In genomic region chr6:122532883-122533302, GRCm38 (mm10) we compare ENCODE assay signal across 8 mouse cellular contexts. TPM values are rescaled to one million over a fixed set of nuclear protein-coding genes. Genes with fewer than 3 reads are reported as not detected.
DNase-seq lines count a peak whose midpoint lies in the region; ATAC-seq lines count a peak whose summit lies in the region.

No protein-coding gene starts in this region.

- peaks cover 2% of the 10 kb centered on the region; the same call in 1 of the 2 replicates for H3K4me1 ChIP-seq in midbrain, embryonic 11.5 days (ENCODE audit: control insufficient read depth, insufficient read depth, low read length)

- no peaks in the 10 kb centered on the region for H3K27me3 ChIP-seq in midbrain, embryonic 11.5 days (ENCODE audit: control insufficient read depth, insufficient read depth, low read length)

- H3K9me3 ChIP-seq in midbrain, embryonic 11.5 days (ENCODE audit: control insufficient read depth, low read length), result no peaks in the 10 kb centered on the region

- no peak overlapping the region for H3K4me3 ChIP-seq in midbrain, embryonic 11.5 days (ENCODE audit: low read depth, low read length)

- WGBS in midbrain, embryonic 11.5 days, result 18% methylated on average over 4 of the region's 4 CpGs

- peak; percentile 10 to 37 for DNase-seq in adrenal gland, adult (ENCODE audit: inconsistent age in 2 of 2, low spot score in 1 of 2)
- DNase-seq in adrenal gland, adult 18-20 months (ENCODE audit: low spot score in 2 of 2), result no peak
- peak; percentile 53 for DNase-seq in T-cell, adult 2 months (ENCODE audit: low spot score)
- DNase-seq in gonadal fat pad, adult 2 months (ENCODE audit: low read depth), result peak; percentile 27
- peak; percentile 21 to 56 for DNase-seq in kidney, postnatal 4 days
- no peak for DNase-seq in midbrain, embryonic 11.5 days (ENCODE audit: low spot score, missing footprints)
- no peak for DNase-seq in layer of hippocampus, adult 8-10 months (ENCODE audit: low spot score in 2 of 2)
- DNase-seq in gastrocnemius, adult 8-10 months (ENCODE audit: low spot score in 2 of 2), result no peak

- H3K36me3 ChIP-seq in midbrain, embryonic 11.5 days (ENCODE audit: control insufficient read depth, insufficient read depth, low read length), result no peaks in the 10 kb centered on the region

- peak overlapping the region; percentile 40; the same call in 1 of the 2 replicates for H3K9ac ChIP-seq in midbrain, embryonic 11.5 days (ENCODE audit: low read length)

- H3K27ac ChIP-seq in midbrain, embryonic 11.5 days (ENCODE audit: low read depth, low read length), result no peak overlapping the region

- peak; percentile 76 for ATAC-seq in midbrain, embryonic 11.5 days (ENCODE audit: low FRiP score)

- peak overlapping the region; percentile 29 for H3K4me2 ChIP-seq in midbrain, embryonic 11.5 days

RNA-seq across cellular contexts. Expression of gene Aicda, which starts 20.7 kb away (rescaled TPM):
- total RNA-seq in adrenal gland, adult 18-20 months (2021), result not detected
- not detected in 2 replicates for polyA plus RNA-seq in gonadal fat pad, adult 2 months (2012; rRNA removed)
- not detected in 2 replicates for polyA plus RNA-seq in midbrain, embryonic 11.5 days (2014; fragmentation: Nextera tagmentation; extraction: Ambion mirVana)
- total RNA-seq in layer of hippocampus, adult 8-10 months (2022), result not detected
- not detected for total RNA-seq in gastrocnemius, adult 8-10 months (2022)

RNA-seq across cellular contexts. Expression of gene Mfap5, which starts 27.2 kb away (rescaled TPM):
- 10 to 100 TPM in 1 of 2 experiments, 1 to 10 TPM in 1; 8.4 to 33.6 TPM for total RNA-seq in adrenal gland, adult 18-20 months (2021)
- polyA plus RNA-seq in gonadal fat pad, adult 2 months (2012; rRNA removed), result 74.4 and 198 TPM in 2 replicates
- 0.75 and 0.77 TPM in 2 replicates for polyA plus RNA-seq in midbrain, embryonic 11.5 days (2014; fragmentation: Nextera tagmentation; extraction: Ambion mirVana)
- total RNA-seq in layer of hippocampus, adult 8-10 months (2022), result under 1 TPM in 2 of 4 experiments, not detected in 2; 0.31 to 0.40 TPM
- 10 to 100 TPM in 3 of 4 experiments, 1 to 10 TPM in 1; 9.2 to 17.7 (median 13.8) TPM for total RNA-seq in gastrocnemius, adult 8-10 months (2022)

RNA-seq across cellular contexts. Expression of gene Rimklb, which starts 34.3 kb away (rescaled TPM):
- under 1 TPM in 1 of 2 experiments, not detected in 1; 0.58 TPM for total RNA-seq in adrenal gland, adult 18-20 months (2021)
- 2.2 and 2.9 TPM in 2 replicates for polyA plus RNA-seq in gonadal fat pad, adult 2 months (2012; rRNA removed)
- 67.4 and 70.1 TPM in 2 replicates for polyA plus RNA-seq in midbrain, embryonic 11.5 days (2014; fragmentation: Nextera tagmentation; extraction: Ambion mirVana)
- 10 to 100 TPM; 49.8 to 78.3 (median 70.4) TPM for total RNA-seq in layer of hippocampus, adult 8-10 months (2022)
- 1 to 10 TPM in 1 of 4 experiments, under 1 TPM in 2, not detected in 1; 0.22 to 1.3 (median 0.80) TPM for total RNA-seq in gastrocnemius, adult 8-10 months (2022)

Comparison
In these comparisons a context has a peak if more than half of its experiments do, and no peak if none do; other contexts are left out.
1. DNase-seq: peak in adrenal gland, adult (2 of 2), T-cell, adult 2 months (single experiment), gonadal fat pad, adult 2 months (single experiment) and kidney, postnatal 4 days (2 of 2); none in adrenal gland, adult 18-20 months (0 of 2), midbrain, embryonic 11.5 days (single experiment), layer of hippocampus, adult 8-10 months (0 of 2) and gastrocnemius, adult 8-10 months (0 of 2).
2. RNA of gene Mfap5, which starts 27.2 kb away (total RNA-seq): 8.4 to 33.6 TPM in adrenal gland, adult 18-20 months and 9.2 to 17.7 TPM in gastrocnemius, adult 8-10 months; 0.31 to 0.40 TPM in layer of hippocampus, adult 8-10 months; every median in the first group is over 4 times any median in the second.
3. RNA of gene Rimklb, which starts 34.3 kb away (total RNA-seq): 49.8 to 78.3 TPM in layer of hippocampus, adult 8-10 months; 0.22 to 1.3 TPM in gastrocnemius, adult 8-10 months and 0.58 TPM in adrenal gland, adult 18-20 months; every median in the first group is over 10 times any median in the second.